Mouse (Mus musculus) heart, adult 2 months (tissue): ENCODE results near the gene Hdac8. TPM values are rescaled to one million over a fixed set of nuclear protein-coding genes. Genes with fewer than 3 reads are reported as not detected.

Experiments
- DNase-seq, 2 experiments: peaks; one replicate each; pipeline ENCODE4 v3.0.0; 2021
- H3K27ac ChIP-seq: fragments of 200-600 bp; 2 replicates; pipeline ENCODE4 v1.8.1; 2022
- H3K27me3 ChIP-seq: fragments of 200-500 bp; 2 replicates; pipeline ENCODE4 v1.6.1; 2012; ENCODE audit warnings: mild to moderate bottlenecking, low read length, inconsistent platforms, mixed read lengths; ENCODE audit not compliant: control insufficient read depth, insufficient read depth
- H3K36me3 ChIP-seq: fragments of 200-500 bp; 2 replicates; pipeline ENCODE4 v1.6.1; 2012; ENCODE audit warnings: low read length, inconsistent platforms; ENCODE audit not compliant: control insufficient read depth, insufficient read depth
- H3K4me1 ChIP-seq: fragments of 200-500 bp; 2 replicates; pipeline ENCODE4 v1.6.1; 2011; ENCODE audit warnings: low read length; ENCODE audit not compliant: control insufficient read depth, insufficient read depth
- H3K4me3 ChIP-seq: fragments of 200-600 bp; 2 replicates; pipeline ENCODE4 v1.8.1; 2022
- H3K79me2 ChIP-seq: fragments of 200-500 bp; replicated peaks from 2 replicates; pipeline ENCODE4 v1.6.1; 2012; ENCODE audit warnings: mild to moderate bottlenecking, inconsistent platforms, low read length, moderate library complexity, mixed read lengths; ENCODE audit not compliant: control insufficient read depth, insufficient read depth
- H3K9ac ChIP-seq: fragments of 200-500 bp; 2 replicates; pipeline ENCODE4 v1.6.1; 2012; ENCODE audit warnings: low read depth, mild to moderate bottlenecking, control low read depth, inconsistent platforms, low read length, mixed read lengths
- CTCF ChIP-seq: fragments of 200-600 bp; IDR thresholded peaks from 2 replicates; pipeline ENCODE4 v1.8.1; 2022; ENCODE audit warnings: antibody characterized with exemption, mild to moderate bottlenecking, moderate library complexity
- EP300 ChIP-seq: fragments of 200-500 bp; IDR thresholded peaks from 2 replicates; pipeline ENCODE4 v1.6.1; 2011; ENCODE audit warnings: low read depth, low read length, control low read depth; ENCODE audit not compliant: insufficient read depth
- POLR2A ChIP-seq: fragments of 200-500 bp; IDR thresholded peaks from 2 replicates; pipeline ENCODE4 v1.6.1; 2011; ENCODE audit warnings: mild to moderate bottlenecking, low read depth, low read length, control low read depth; ENCODE audit not compliant: insufficient read depth
- WGBS: fragments of 180-500 bp; shearing (Covaris S2); methylation state at CpG from one replicate; pipeline ENCODE4 v1.1.7; 2018; 5-methylcytosine and 5-hydroxymethylcytosine counted together
- intact Hi-C: fragments of 180-260 bp; cut with DNase I; formaldehyde crosslinking; loops from one replicate; pipeline ENCODE4 v1.15.1; 2025
- polyA plus RNA-seq: library from polyadenylated mRNA; depleted of rRNA; stranded (reverse); fragments of >200 nt; gene quantifications from 2 replicates; pipeline ENCODE4 v1.2.3, GENCODE M21; 2012
- total RNA-seq, 2 experiments: library from RNA; stranded (reverse); gene quantifications; 2 replicates each; pipeline ENCODE4 v1.2.3; 2021

Gene Hdac8
- total and polyA plus RNA-seq, 3 experiments = 1.9 to 4.5 (median 4.3) TPM

GRCm38 (mm10) chrX:102416972-102417371, 88.2 kb downstream of the Hdac8 start:
- no peaks in the 10 kb centered on the region for H3K27me3 ChIP-seq
- no peak overlapping the region for H3K4me3 ChIP-seq
- WGBS = 57% methylated on average over 4 of the region's 4 CpGs
- intact Hi-C loops = no loop called here
- no peaks in the 10 kb centered on the region for H3K36me3 ChIP-seq
- TF ChIP-seq CTCF (no peak), EP300 (no peak)
- H3K4me1 ChIP-seq = no peaks in the 10 kb centered on the region
- H3K9ac ChIP-seq = no peak overlapping the region
- no peak overlapping the region for H3K27ac ChIP-seq
- H3K79me2 ChIP-seq = no peaks in the 10 kb centered on the region
- DNase-seq = no peak

- Histone ChIP-seq H3K27ac (no peak overlapping the region), H3K4me3 (no peak overlapping the region), H3K36me3 (no peaks in the 10 kb centered on the region), H3K79me2 (no peaks in the 10 kb centered on the region), H3K4me1 (no peaks in the 10 kb centered on the region), H3K9ac (no peak overlapping the region), H3K27me3 (no peaks in the 10 kb centered on the region)
- 58% methylated on average over 4 of the region's 4 CpGs for WGBS
- no peak for DNase-seq
- intact Hi-C loops = no loop called here
- TF ChIP-seq POLR2A = no peak
- no peak for TF ChIP-seq CTCF
- no peak for TF ChIP-seq EP300
These were observed 88.8 kb downstream of the Hdac8 start for GRCm38 (mm10) chrX:102416386-102416785.

GRCm38 (mm10) chrX:102384765-102385164, 120.4 kb downstream of the Hdac8 start:
- intact Hi-C loops = no loop called here
- no peaks in the 10 kb centered on the region for H3K4me1 ChIP-seq

GRCm38 (mm10) chrX:102383151-102383550, 122.0 kb downstream of the Hdac8 start:
- Histone ChIP-seq H3K27me3 (no peaks in the 10 kb centered on the region), H3K79me2 (no peaks in the 10 kb centered on the region), H3K9ac (no peak overlapping the region), H3K4me3 (no peak overlapping the region), H3K27ac (no peak overlapping the region), H3K4me1 (no peaks in the 10 kb centered on the region), H3K36me3 (no peaks in the 10 kb centered on the region)
- TF ChIP-seq CTCF (no peak), EP300 (no peak), POLR2A (no peak)
- DNase-seq = no peak
- intact Hi-C loops = no loop called here
- WGBS = 75% methylated on average over 7 of the region's 7 CpGs

More at GRCm38 (mm10) chrX:102384765-102385164, 120.4 kb downstream of the Hdac8 start:
- 58% methylated on average over 3 of the region's 3 CpGs for WGBS
- Histone ChIP-seq H3K79me2 (no peaks in the 10 kb centered on the region), H3K27me3 (no peaks in the 10 kb centered on the region), H3K9ac (no peak overlapping the region), H3K36me3 (no peaks in the 10 kb centered on the region), H3K27ac (no peak overlapping the region), H3K4me3 (no peak overlapping the region)
- TF ChIP-seq CTCF (no peak), EP300 (no peak), POLR2A (no peak)
- no peak for DNase-seq

- no peaks in the 10 kb centered on the region for H3K27me3 ChIP-seq
- intact Hi-C loops = loop anchor here (10.0 kb wide), 1 partner anchor 112 kb away; the partner anchor contains the start of gene Cited1
- no peaks in the 10 kb centered on the region for H3K79me2 ChIP-seq
- no peak overlapping the region for H3K27ac ChIP-seq
- 41% methylated on average over 3 of the region's 3 CpGs for WGBS
- H3K9ac ChIP-seq = no peak overlapping the region
- no peaks in the 10 kb centered on the region for H3K36me3 ChIP-seq
- no peaks in the 10 kb centered on the region for H3K4me1 ChIP-seq
- TF ChIP-seq POLR2A (no peak), EP300 (no peak), CTCF (no peak)
- DNase-seq = no peak
- no peak overlapping the region for H3K4me3 ChIP-seq
These were observed 138.6 kb downstream of the Hdac8 start for GRCm38 (mm10) chrX:102366510-102366909.

GRCm38 (mm10) chrX:102362244-102362643, 142.9 kb downstream of the Hdac8 start:
- TF ChIP-seq EP300 = no peak
- Histone ChIP-seq H3K4me1 (no peaks in the 10 kb centered on the region), H3K4me3 (no peak overlapping the region), H3K79me2 (no peaks in the 10 kb centered on the region), H3K36me3 (no peaks in the 10 kb centered on the region), H3K27ac (no peak overlapping the region), H3K9ac (no peak overlapping the region), H3K27me3 (no peaks in the 10 kb centered on the region)
- intact Hi-C loops = loop anchor here (10.0 kb wide), 1 partner anchor 107 kb away; the partner anchor contains the start of gene Cited1
- DNase-seq = no peak
- 87% methylated on average over 2 of the region's 2 CpGs for WGBS
